Mouse (Mus musculus) liver, postnatal 0 days (tissue): Measurements from ENCODE around the gene Slc9a5. TPM values are rescaled to one million over a fixed set of nuclear protein-coding genes. Genes with fewer than 3 reads are reported as not detected.

ENCODE experiments used
- ATAC-seq: fragments of 200-750 bp; cut with Nextera tagmentation; 2 replicates; pipeline ENCODE4 v1.8.0; 2017; ENCODE audit warnings: mild to moderate bottlenecking, moderate library complexity
- DNase-seq: peaks from one replicate; pipeline ENCODE4 v3.0.0-alpha.2; 2016
- H3K27ac ChIP-seq: fragments of 300-500 bp; sonication (generic); 2 replicates; pipeline ENCODE4 v1.5.1; 2014; ENCODE audit warnings: antibody characterized with exemption, moderate library complexity, mild to moderate bottlenecking, low read depth
- H3K27me3 ChIP-seq: fragments of 300-500 bp; sonication (generic); 2 replicates; pipeline ENCODE4 v1.6.1; 2014; ENCODE audit warnings: low read length, control low read depth, mixed read lengths; ENCODE audit not compliant: insufficient read depth
- H3K36me3 ChIP-seq: fragments of 300-500 bp; sonication (generic); replicated peaks from 2 replicates; pipeline ENCODE4 v1.6.1; 2014; ENCODE audit warnings: mild to moderate bottlenecking, control low read depth, low read length, moderate library complexity, mixed read lengths; ENCODE audit not compliant: insufficient read depth
- H3K4me1 ChIP-seq: fragments of 300-500 bp; sonication (generic); 2 replicates; pipeline ENCODE4 v1.6.1; 2014; ENCODE audit warnings: antibody characterized with exemption, mild to moderate bottlenecking, control low read depth; ENCODE audit not compliant: insufficient read depth
- H3K4me2 ChIP-seq: fragments of 300-500 bp; sonication (generic); 2 replicates; pipeline ENCODE4 v1.6.1; 2014; ENCODE audit warnings: low read depth, mild to moderate bottlenecking, low read length, moderate library complexity, mixed read lengths
- H3K4me3 ChIP-seq: fragments of 300-500 bp; sonication (generic); 2 replicates; pipeline ENCODE4 v1.5.1; 2014; ENCODE audit warnings: low read depth, low read length
- H3K9ac ChIP-seq: fragments of 300-500 bp; sonication (generic); replicated peaks from 2 replicates; pipeline ENCODE4 v1.6.1; 2014; ENCODE audit warnings: mild to moderate bottlenecking, moderate library complexity
- H3K9me3 ChIP-seq: fragments of 300-500 bp; sonication (generic); 2 replicates; pipeline ENCODE4 v1.6.1; 2016; ENCODE audit warnings: mild to moderate bottlenecking, control low read depth, low read length, mixed read lengths
- CTCF ChIP-seq: sonication (generic); IDR thresholded peaks from 2 replicates; pipeline ENCODE4 v1.5.1; 2016; ENCODE audit warnings: antibody characterized with exemption, low read depth
- EP300 ChIP-seq: IDR thresholded peaks from 2 replicates; pipeline ENCODE4 v1.6.1; 2016; ENCODE audit warnings: antibody characterized with exemption, low read depth, mild to moderate bottlenecking
- WGBS: fragments of 180-500 bp; shearing (Covaris S2); extraction: QIAGEN DNeasy Blood & Tissue Kit; methylation state at CpG from one replicate; pipeline ENCODE4 v1.1.7; 2014; ENCODE audit not compliant: insufficient replicate concordance; 5-methylcytosine and 5-hydroxymethylcytosine counted together
- polyA plus RNA-seq: library from polyadenylated mRNA; unstranded; fragments of >200 nt; fragmentation: Nextera tagmentation; extraction: Ambion mirVana; gene quantifications from 2 replicates; pipeline ENCODE4 v1.2.1, GENCODE M21; 2015

Gene Slc9a5
- polyA plus RNA-seq, 1 experiment from 2014 or later = 0.16 TPM

GRCm38 (mm10) chr8:105323183-105323582 lies 25.5 kb upstream of the Slc9a5 start:
- H3K27me3 ChIP-seq = no peaks in the 10 kb centered on the region
- peaks cover 28% of the 10 kb centered on the region for H3K36me3 ChIP-seq
- peaks cover 30% of the 10 kb centered on the region for H3K4me1 ChIP-seq
- TF ChIP-seq CTCF (no peak), EP300 (peak; percentile 90)
- ATAC-seq (peak; percentile 73), DNase-seq (no peak)
- H3K9me3 ChIP-seq = no peaks in the 10 kb centered on the region
- peak overlapping the region; percentile 81 for H3K4me2 ChIP-seq
- WGBS = 54% methylated on average over 4 of the region's 4 CpGs
- peak overlapping the region; percentile 59 for H3K9ac ChIP-seq
- peak overlapping the region; percentile 81 for H3K27ac ChIP-seq
- peak overlapping the region; percentile 42 for H3K4me3 ChIP-seq

DNA sequence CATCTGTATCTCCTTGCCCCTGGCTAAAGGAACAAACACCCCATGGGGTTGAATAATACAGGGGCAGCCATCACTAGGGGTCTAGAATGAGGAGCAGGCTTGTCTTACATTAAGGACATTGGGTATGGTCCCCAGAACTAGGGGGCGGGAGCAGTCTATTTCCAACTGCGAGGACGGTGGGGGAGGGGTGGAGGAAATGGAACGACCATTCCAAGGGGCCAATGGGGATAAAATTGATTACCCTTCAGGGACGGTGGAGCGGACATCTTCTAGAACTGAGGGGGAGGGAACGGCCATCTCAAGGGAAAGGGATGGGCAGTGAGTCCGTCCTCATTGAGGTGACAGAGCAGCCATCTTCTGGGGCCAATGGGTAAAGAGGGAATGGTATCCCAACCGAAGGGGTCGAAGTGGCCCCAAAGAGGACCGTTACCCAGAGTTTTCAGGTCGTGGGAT lies 23.0 kb upstream of the Slc9a5 start:
- 0% methylated on average over 12 of the region's 12 CpGs for WGBS
- peak overlapping the region; percentile 81 for H3K4me2 ChIP-seq
- DNase-seq (no peak), ATAC-seq (peak; percentile 22)
- H3K9ac ChIP-seq = peak overlapping the region; percentile 84
- no peaks in the 10 kb centered on the region for H3K9me3 ChIP-seq
- no peak for TF ChIP-seq CTCF
- TF ChIP-seq EP300 = no peak
- H3K27me3 ChIP-seq = no peaks in the 10 kb centered on the region
- peaks cover 25% of the 10 kb centered on the region for H3K4me1 ChIP-seq
- peaks cover 38% of the 10 kb centered on the region for H3K36me3 ChIP-seq
- H3K4me3 ChIP-seq = peak overlapping the region; percentile 76
- peak overlapping the region; percentile 80 for H3K27ac ChIP-seq

DNA sequence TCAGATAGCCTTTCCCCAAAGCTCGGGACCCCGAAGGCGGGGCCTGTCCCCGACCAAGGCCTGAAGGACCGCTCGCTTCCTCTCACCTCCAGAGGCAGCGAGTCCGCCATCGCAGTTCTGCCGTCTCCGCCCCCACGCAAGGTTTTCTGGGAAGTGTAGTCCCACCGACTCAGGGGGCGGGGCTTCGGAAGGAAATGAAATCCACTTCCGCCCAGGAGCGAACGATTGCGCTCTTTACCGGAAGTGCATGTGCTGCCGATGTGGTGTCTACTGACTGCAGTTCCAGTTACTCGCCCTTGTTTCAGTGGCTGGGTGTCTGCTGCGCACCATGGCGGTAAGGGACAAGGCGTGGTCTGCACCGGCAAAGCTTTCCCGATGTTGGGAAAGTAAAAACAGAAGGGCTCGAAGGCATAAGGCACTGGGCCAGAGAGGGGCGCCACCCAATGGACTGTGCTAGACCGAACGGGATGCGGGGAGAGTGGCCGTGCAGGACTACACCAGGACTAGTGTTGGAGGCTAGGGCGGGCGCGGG lies 22.4 kb upstream of the Slc9a5 start, which contains the start of the genes Lrrc29 and Tmem208:
TSS of gene Lrrc29 (minus strand) at position 138 of the 532 bp plus-strand sequence.
TSS of gene Tmem208 (plus strand) at position 214 of the 532 bp plus-strand sequence.
- Histone ChIP-seq H3K4me1 (peaks cover 25% of the 10 kb centered on the region), H3K36me3 (peaks cover 42% of the 10 kb centered on the region), H3K4me3 (peak within 1 kb of the TSS; percentile 76), H3K9ac (peak within 1 kb of the TSS; percentile 84), H3K27me3 (no peaks in the 10 kb centered on the region), H3K9me3 (no peaks in the 10 kb centered on the region), H3K27ac (peak within 1 kb of the TSS; percentile 80), H3K4me2 (peak within 1 kb of the TSS; percentile 97)
- ATAC-seq (peak; percentile 86), DNase-seq (peak; percentile 98)
- 0% methylated on average over 36 of the region's 36 CpGs for WGBS
- no peak for TF ChIP-seq EP300
- TF ChIP-seq CTCF = peak; percentile 78

- 22% methylated on average over 6 of the region's 6 CpGs for WGBS
- peaks cover 48% of the 10 kb centered on the region for H3K36me3 ChIP-seq
- no peak for DNase-seq
These were observed 21.7 kb upstream of the Slc9a5 start for GRCm38 (mm10) chr8:105326968-105327367.

GRCm38 (mm10) chr8:105330325-105330724 lies 18.3 kb upstream of the Slc9a5 start:
- peaks cover 44% of the 10 kb centered on the region for H3K36me3 ChIP-seq
- no peak for DNase-seq
- 89% methylated on average over 12 of the region's 12 CpGs for WGBS
- H3K4me3 ChIP-seq = no peak overlapping the region
- ATAC-seq = no peak
- H3K27ac ChIP-seq = no peak overlapping the region
- peaks cover 14% of the 10 kb centered on the region for H3K4me1 ChIP-seq
- no peak overlapping the region for H3K4me2 ChIP-seq
- no peak overlapping the region for H3K9ac ChIP-seq
- no peaks in the 10 kb centered on the region for H3K27me3 ChIP-seq
- H3K9me3 ChIP-seq = no peaks in the 10 kb centered on the region
- no peak for TF ChIP-seq CTCF
- TF ChIP-seq EP300 = no peak

More at GRCm38 (mm10) chr8:105326968-105327367, 21.7 kb upstream of the Slc9a5 start:
- H3K27me3 ChIP-seq = no peaks in the 10 kb centered on the region
- H3K4me1 ChIP-seq = peaks cover 25% of the 10 kb centered on the region
- no peak for TF ChIP-seq EP300
- TF ChIP-seq CTCF = no peak
- no peaks in the 10 kb centered on the region for H3K9me3 ChIP-seq
- no peak for ATAC-seq
- peak overlapping the region; percentile 84 for H3K9ac ChIP-seq
- H3K4me3 ChIP-seq = peak overlapping the region; percentile 76
- H3K27ac ChIP-seq = peak overlapping the region; percentile 80
- peak overlapping the region; percentile 97 for H3K4me2 ChIP-seq

DNA sequence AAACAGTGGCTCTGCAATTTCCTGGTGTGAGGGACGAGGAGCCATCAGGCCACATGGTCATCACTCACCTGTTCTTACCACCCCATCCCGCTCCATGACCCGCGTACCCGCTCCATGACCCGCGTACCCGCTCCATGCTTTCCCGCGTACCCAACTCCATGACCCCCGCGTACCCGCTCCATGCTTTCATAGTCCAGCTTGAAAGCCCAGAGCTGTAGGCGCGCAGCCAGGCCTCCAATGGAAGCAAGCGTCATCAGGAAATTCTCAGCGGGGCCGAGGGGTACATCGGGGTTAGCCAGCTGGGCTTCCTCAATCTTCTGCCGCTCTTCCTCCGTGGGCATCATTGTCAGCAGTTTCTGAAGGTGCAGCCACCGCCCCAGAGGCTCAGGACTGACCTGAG lies 17.2 kb upstream of the Slc9a5 start:
- WGBS = 88% methylated on average over 22 of the region's 22 CpGs
- no peak for DNase-seq
- peaks cover 10% of the 10 kb centered on the region for H3K4me1 ChIP-seq
- TF ChIP-seq EP300 (no peak), CTCF (no peak)
- no peak overlapping the region for H3K4me2 ChIP-seq
- H3K36me3 ChIP-seq = peaks cover 48% of the 10 kb centered on the region
- no peak overlapping the region for H3K27ac ChIP-seq
- H3K27me3 ChIP-seq = no peaks in the 10 kb centered on the region
- no peaks in the 10 kb centered on the region for H3K9me3 ChIP-seq
- no peak overlapping the region for H3K9ac ChIP-seq
- ATAC-seq = no peak
- no peak overlapping the region for H3K4me3 ChIP-seq
